ENCODE assay signal across 16 mouse cellular contexts in the genomic region with DNA sequence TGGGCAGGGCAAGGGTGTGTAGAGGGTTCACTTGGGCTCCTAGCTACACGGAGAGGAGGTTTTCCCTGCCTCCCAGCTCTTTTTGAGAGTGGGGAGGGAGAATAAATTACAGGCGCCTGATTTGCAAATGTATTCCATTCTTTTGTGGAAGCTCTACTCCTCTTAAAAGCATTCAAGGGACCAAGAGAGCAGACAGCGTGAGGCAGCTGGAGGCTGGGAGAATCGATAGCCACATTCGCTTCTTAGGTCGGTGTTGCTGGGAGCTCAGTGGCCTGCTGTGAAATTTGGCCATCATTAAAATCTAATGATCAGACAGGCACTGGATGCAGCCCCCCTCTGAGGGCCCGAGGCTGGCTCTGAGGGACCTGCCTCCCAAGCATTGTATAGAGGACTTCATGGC.
DNase-seq lines count a peak whose midpoint lies in the region; ATAC-seq and TF ChIP-seq lines count a peak whose summit lies in the region.
"Had no signal": no experiment of that assay in that cellular context is flagged by ENCODE, and none has a peak within 500 bp of the region (broad histone marks: within the 10 kb centered on the region; RNA-seq: fewer than 3 reads in every experiment).

No protein-coding gene starts in this region.

- no peak overlapping the region for H3K4me2 ChIP-seq in hindbrain, embryonic 14.5 days (replicated peaks)
- H3K4me2 ChIP-seq in forebrain, embryonic 13.5 days: no peak overlapping the region; the same call in 1 of the 2 replicates
- peak overlapping the region; percentile 1; the same call in 1 of the 2 replicates for H3K4me2 ChIP-seq in limb, embryonic 14.5 days (replicated peaks; ENCODE audit: low read depth, low read length, severe bottlenecking)
- H3K4me2 ChIP-seq: heart, embryonic 12.5 days; intestine, embryonic 15.5 days; kidney, embryonic 15.5 days; liver, embryonic 13.5 days had no signal

- H3K27ac ChIP-seq in hindbrain, embryonic 10.5 days: peak overlapping the region; percentile 87
- no peak overlapping the region for H3K27ac ChIP-seq in hindbrain, embryonic 14.5 days
- H3K27ac ChIP-seq in forebrain, embryonic 13.5 days: peak overlapping the region; percentile 90
- H3K27ac ChIP-seq in limb, embryonic 14.5 days (replicated peaks; ENCODE audit: low read depth, low read length): no peak overlapping the region
- H3K27ac ChIP-seq: intestine, embryonic 15.5 days; kidney, embryonic 15.5 days; liver, embryonic 13.5 days had no signal

- H3K9ac ChIP-seq in hindbrain, embryonic 14.5 days: no peak overlapping the region
- H3K9ac ChIP-seq in forebrain, embryonic 13.5 days: peak overlapping the region; percentile 14
- no peak overlapping the region for H3K9ac ChIP-seq in limb, embryonic 14.5 days (ENCODE audit: low read depth, low read length, severe bottlenecking)
- H3K9ac ChIP-seq: heart, embryonic 12.5 days; intestine, embryonic 15.5 days; kidney, embryonic 15.5 days; liver, embryonic 13.5 days had no signal

- no peak overlapping the region for H3K4me3 ChIP-seq in hindbrain, embryonic 10.5 days
- H3K4me3 ChIP-seq in hindbrain, embryonic 14.5 days (replicated peaks; ENCODE audit: low read length): no peak overlapping the region
- H3K4me3 ChIP-seq in forebrain, embryonic 13.5 days: no peak overlapping the region
- H3K4me3 ChIP-seq in limb, embryonic 14.5 days (replicated peaks; ENCODE audit: low read length): no peak overlapping the region
- H3K4me3 ChIP-seq: erythroblast, embryonic 14.5 days; heart, embryonic 12.5 days; intestine, embryonic 15.5 days; kidney, embryonic 15.5 days; liver, embryonic 13.5 days had no signal

- H3K9me3 ChIP-seq in hindbrain, embryonic 10.5 days: no peaks in the 10 kb centered on the region
- no peaks in the 10 kb centered on the region for H3K9me3 ChIP-seq in hindbrain, embryonic 14.5 days (ENCODE audit: control insufficient read depth, low read length)
- no peaks in the 10 kb centered on the region for H3K9me3 ChIP-seq in forebrain, embryonic 13.5 days (replicated peaks)
- no peaks in the 10 kb centered on the region for H3K9me3 ChIP-seq in limb, embryonic 14.5 days (ENCODE audit: control insufficient read depth, low read length)
- H3K9me3 ChIP-seq: heart, embryonic 12.5 days; intestine, embryonic 15.5 days; kidney, embryonic 15.5 days; liver, embryonic 13.5 days had no signal

- H3K36me3 ChIP-seq in hindbrain, embryonic 10.5 days: no peaks in the 10 kb centered on the region
- H3K36me3 ChIP-seq in hindbrain, embryonic 14.5 days (replicated peaks; ENCODE audit: control insufficient read depth, insufficient read depth): no peaks in the 10 kb centered on the region
- H3K36me3 ChIP-seq in forebrain, embryonic 13.5 days (ENCODE audit: poor library complexity, severe bottlenecking): no peaks in the 10 kb centered on the region
- H3K36me3 ChIP-seq in limb, embryonic 14.5 days (ENCODE audit: control insufficient read depth, insufficient read depth, low read length): no peaks in the 10 kb centered on the region
- H3K36me3 ChIP-seq: heart, embryonic 12.5 days; intestine, embryonic 15.5 days; kidney, embryonic 15.5 days; liver, embryonic 13.5 days had no signal

- DNase-seq in hindbrain, embryonic 10.5 days (ENCODE audit: low spot score): peak; percentile 43
- DNase-seq in hindbrain, embryonic 14.5 days (ENCODE audit: low spot score): no peak
- peak; percentile 8 for DNase-seq in R1 (ENCODE audit: low read depth, low spot score)
- DNase-seq in limb, embryonic 14.5 days (ENCODE audit: low spot score): no peak
- DNase-seq in layer of hippocampus, postnatal 36 days: no peak
- DNase-seq in testis, postnatal 14 days (ENCODE audit: low spot score): no peak
- DNase-seq: cerebellum, postnatal 10 days; heart, postnatal 36 days; liver, embryonic 13.5 days had no signal

- ATAC-seq in hindbrain, embryonic 14.5 days (ENCODE audit: low FRiP score): no peak
- ATAC-seq in forebrain, embryonic 13.5 days: peak; percentile 43; the same call in 1 of the 2 replicates
- no peak for ATAC-seq in limb, embryonic 14.5 days (ENCODE audit: low FRiP score, low read depth)
- no peak for ATAC-seq in erythroid progenitor cell, adult 5-6 weeks (replicated peaks; ENCODE audit: low FRiP score, poor library complexity, severe bottlenecking)
- ATAC-seq: intestine, embryonic 15.5 days; Patski had no signal

- 14% methylated on average over 7 of the region's 7 CpGs for WGBS in hindbrain, embryonic 10.5 days
- 11% methylated on average over 7 of the region's 7 CpGs for WGBS in hindbrain, embryonic 14.5 days
- 4% methylated on average over 7 of the region's 7 CpGs for WGBS in forebrain, embryonic 13.5 days
- WGBS in limb, embryonic 14.5 days: 21% methylated on average over 7 of the region's 7 CpGs

- H3K27me3 ChIP-seq in hindbrain, embryonic 10.5 days (ENCODE audit: insufficient read depth, poor library complexity, severe bottlenecking): peaks cover 57% of the 10 kb centered on the region
- H3K27me3 ChIP-seq in hindbrain, embryonic 14.5 days (ENCODE audit: control insufficient read depth, insufficient read depth, low read length): 0 out of 2 replicates have a peak, but pooled peaks cover 3% of the 10 kb centered on the region
- no peaks in the 10 kb centered on the region for H3K27me3 ChIP-seq in forebrain, embryonic 13.5 days
- no peaks in the 10 kb centered on the region; the same call in 1 of the 2 replicates for H3K27me3 ChIP-seq in limb, embryonic 14.5 days (ENCODE audit: control insufficient read depth, insufficient read depth, low read length)
- H3K27me3 ChIP-seq: intestine, embryonic 15.5 days; Patski had no signal

- peaks cover 87% of the 10 kb centered on the region for H3K4me1 ChIP-seq in hindbrain, embryonic 10.5 days (replicated peaks)
- H3K4me1 ChIP-seq in hindbrain, embryonic 14.5 days (replicated peaks; ENCODE audit: control insufficient read depth, insufficient read depth, low read length): peaks cover 26% of the 10 kb centered on the region
- peaks cover 83% of the 10 kb centered on the region for H3K4me1 ChIP-seq in forebrain, embryonic 13.5 days
- peaks cover 42% of the 10 kb centered on the region for H3K4me1 ChIP-seq in limb, embryonic 14.5 days (ENCODE audit: control insufficient read depth, insufficient read depth, low read length)
- H3K4me1 ChIP-seq: liver, embryonic 13.5 days had no signal

- TF ChIP-seq POLR2A in limb, embryonic 14.5 days (IDR thresholded peaks at IDR 0.05; ENCODE audit: borderline replicate concordance, extremely low read depth, insufficient read depth, insufficient read length): no peak

Comparison
In these comparisons a context has a peak if more than half of its experiments do, and no peak if none do; other contexts are left out.
1. DNase-seq: peak in hindbrain, embryonic 10.5 days (single experiment) and R1 (single experiment); none in hindbrain, embryonic 14.5 days (single experiment), limb, embryonic 14.5 days (single experiment), layer of hippocampus, postnatal 36 days (0 of 2) and testis, postnatal 14 days (single experiment).
2. H3K27ac ChIP-seq: peak in hindbrain, embryonic 10.5 days (single experiment) and forebrain, embryonic 13.5 days (single experiment); none in hindbrain, embryonic 14.5 days (single experiment) and limb, embryonic 14.5 days (single experiment).